Mouse (Mus musculus): Measurements from ENCODE around the gene Mettl4.

- TF ChIP-seq CTCF (IDR thresholded peaks at IDR 0.05; ENCODE audit: low read depth, low read length) (no peak), POLR2A (IDR thresholded peaks at IDR 0.05; ENCODE audit: borderline replicate concordance, low read depth, low read length) (no peak)
Measured at GRCm38 (mm10) chr17:94778871-94779482, 29.2 kb upstream of the Mettl4 start.
